Mouse (Mus musculus): ENCODE results near the gene Mphosph9. TPM values are rescaled to one million over a fixed set of nuclear protein-coding genes. Genes with fewer than 3 reads are reported as not detected.

Mphosph9 gene
- total RNA-seq (2023) = 10 to 100 TPM; 11.6 to 12.5 TPM

GRCm38 (mm10) chr5:124327510-124328364, at the start of gene Mphosph9, which contains the start of gene 2810006K23Rik:
Gene Mphosph9 (minus strand): TSS chr5:124327972.
Gene 2810006K23Rik (plus strand): TSS chr5:124328089.

DNA sequence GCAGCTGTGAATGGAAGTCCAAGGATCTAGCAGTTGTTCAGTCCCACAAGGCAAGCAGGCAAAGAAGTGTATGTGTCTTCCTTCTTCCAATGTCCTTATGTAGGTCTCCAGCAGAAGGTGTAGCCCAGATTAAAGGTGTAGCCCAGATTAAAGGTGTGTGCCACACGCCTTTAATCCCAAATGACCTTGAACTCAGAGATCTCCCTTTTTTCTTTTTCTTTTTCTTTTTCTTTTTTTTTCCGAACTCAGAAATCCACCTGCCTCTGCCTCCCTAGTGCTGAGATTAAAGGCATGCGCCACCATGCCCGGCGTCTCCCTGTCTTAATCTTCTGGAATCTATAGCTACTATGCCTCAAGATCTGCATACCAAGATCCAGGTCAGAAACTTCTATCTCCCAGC, 35.2 kb upstream of the Mphosph9 start, which contains the start of gene Cdk2ap1:
Gene Cdk2ap1, minus strand, starts transcription at position 101 of the 400 bp plus-strand sequence.

DNA sequence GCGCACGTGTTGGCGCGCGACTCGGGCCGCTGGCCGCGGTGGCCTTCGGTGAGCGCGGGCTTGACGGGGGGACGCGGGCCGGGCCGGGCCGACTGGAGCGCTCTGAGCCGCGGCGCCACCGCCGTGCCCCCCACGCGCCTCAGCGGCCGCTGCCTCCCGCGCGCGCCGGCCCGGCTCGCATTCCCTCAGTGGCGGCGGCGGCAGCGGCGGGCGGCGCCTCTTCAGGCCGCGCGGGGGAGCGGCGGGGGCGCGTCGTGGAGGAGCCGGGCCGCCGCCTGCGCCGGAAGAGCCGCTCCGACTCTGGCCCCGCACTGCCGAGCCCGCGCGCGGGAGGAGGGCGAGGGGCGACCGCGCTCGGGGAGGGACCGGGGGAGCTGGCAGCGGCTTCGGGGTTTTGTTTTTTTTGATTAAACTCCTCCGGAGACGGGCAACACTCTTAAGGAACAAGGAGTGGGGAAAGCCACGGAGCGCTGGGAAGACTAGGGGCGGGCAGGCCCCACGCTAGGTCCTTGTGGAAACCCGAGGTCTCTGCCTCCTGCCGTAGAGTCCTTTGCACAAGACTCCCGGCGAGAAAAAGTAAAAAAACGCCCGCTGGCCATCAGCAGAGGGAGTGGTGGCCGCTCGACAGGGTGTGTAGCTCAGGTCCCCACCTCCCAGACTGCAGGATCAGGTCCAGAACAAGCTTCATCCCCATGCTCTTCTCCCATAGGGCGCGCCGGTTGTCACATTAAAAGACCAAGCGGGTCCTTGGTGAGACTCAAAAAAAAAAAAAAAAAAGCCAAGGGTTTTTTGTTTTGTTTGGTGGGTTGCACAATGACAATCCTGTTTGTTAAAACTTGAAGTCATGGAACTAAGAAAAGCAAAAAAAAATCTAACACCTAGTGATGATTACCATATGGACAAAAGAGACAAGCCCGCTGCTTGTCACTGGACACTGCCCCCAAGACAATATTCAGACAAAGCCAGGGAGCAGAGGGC, 77.9 kb downstream of the Mphosph9 start, which contains the start of gene Pitpnm2:
Gene Pitpnm2, minus strand, starts transcription at position 147 of the 978 bp plus-strand sequence.

Other genes starting within 250 kb of the Mphosph9 start
- 1 to 10 TPM; 5.4 to 6.5 TPM for gene Abcb9, start 232.2 kb downstream of the Mphosph9 start, total RNA-seq (2023)
- gene Ogfod2, start 215.7 kb downstream of the Mphosph9 start, total RNA-seq (2023) = 10 to 100 TPM; 13.0 to 14.2 TPM
- gene Arl6ip4, start 211.9 kb downstream of the Mphosph9 start, total RNA-seq (2023) = 10 to 100 TPM; 35.8 to 39.3 TPM
- 1 to 10 TPM; 4.0 to 6.7 TPM for gene Pitpnm2, start 78.2 kb downstream of the Mphosph9 start, total RNA-seq (2023)
- 1 to 10 TPM; 5.5 to 5.6 TPM for gene 2810006K23Rik, start 117 bp upstream of the Mphosph9 start, total RNA-seq (2023)
- 10 to 100 TPM; 87.3 to 89.0 TPM for gene Cdk2ap1, start 35.1 kb upstream of the Mphosph9 start, total RNA-seq (2023)
- gene Sbno1, start 98.0 kb upstream of the Mphosph9 start, total RNA-seq (2023) = 100 to 1,000 TPM; 148 to 177 TPM
- 100 to 1,000 TPM; 180 to 199 TPM for gene Kmt5a, start 112.0 kb upstream of the Mphosph9 start, total RNA-seq (2023)
- gene Rilpl2, start 150.4 kb upstream of the Mphosph9 start, total RNA-seq (2023) = 10 to 100 TPM; 73.8 to 78.3 TPM
- gene Snrnp35, start 155.2 kb upstream of the Mphosph9 start, total RNA-seq (2023) = 10 to 100 TPM; 11.1 to 16.8 TPM
- 1 to 10 TPM in 1 of 2 experiments, under 1 TPM in 1; 0.53 to 1.3 TPM for gene Rilpl1, start 203.4 kb upstream of the Mphosph9 start, total RNA-seq (2023)
- gene Tmed2, start 212.7 kb upstream of the Mphosph9 start, total RNA-seq (2023) = 100 to 1,000 TPM; 148 to 155 TPM
- 10 to 100 TPM; 13.9 to 14.5 TPM for gene Ddx55, start 224.9 kb upstream of the Mphosph9 start, total RNA-seq (2023)